22 mouse cellular contexts compared by ENCODE assay signal in the genomic region with DNA sequence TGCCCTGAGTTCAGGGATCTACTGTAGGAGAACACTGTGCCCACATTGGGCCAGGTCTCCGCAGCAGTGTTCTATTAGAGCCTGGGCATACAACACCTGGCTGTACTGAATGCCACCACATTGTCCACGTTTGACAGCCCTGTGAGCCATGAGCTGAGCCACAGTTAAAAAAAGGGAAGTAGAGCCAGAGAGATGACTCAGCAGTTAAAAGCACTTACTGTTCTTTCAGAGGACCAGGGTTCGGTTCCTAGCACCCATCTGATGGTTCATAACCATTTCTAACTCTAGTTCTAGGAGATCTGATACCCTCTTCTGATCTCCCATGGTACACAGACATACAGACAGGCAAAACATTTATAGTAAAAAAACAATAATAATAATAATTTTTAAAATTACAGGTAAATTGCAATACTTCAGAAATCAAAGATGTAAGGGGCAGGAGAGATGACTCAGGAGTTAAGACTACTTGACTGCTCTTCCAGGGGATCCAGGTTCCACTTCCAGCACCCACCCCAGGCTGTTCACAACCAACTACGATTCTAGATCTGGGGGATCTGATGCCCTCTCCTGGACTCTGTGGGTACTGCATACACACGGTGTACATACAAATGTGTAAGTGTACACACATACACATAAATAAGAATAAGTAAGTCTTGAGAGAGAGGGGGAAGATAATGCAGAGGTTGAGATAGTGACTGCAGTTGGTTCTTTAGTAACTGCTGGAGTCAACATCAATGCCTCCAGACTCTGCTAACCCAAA. TPM values are rescaled to one million over a fixed set of nuclear protein-coding genes. Genes with fewer than 3 reads are reported as not detected.
DNase-seq lines count a peak whose midpoint lies in the region; ATAC-seq and TF ChIP-seq lines count a peak whose summit lies in the region.
"Had no signal": no experiment of that assay in that cellular context is flagged by ENCODE, and none has a peak within 500 bp of the region (broad histone marks: within the 10 kb centered on the region; RNA-seq: fewer than 3 reads in every experiment).

No protein-coding gene starts in this region.

- 0 out of 2 replicates have a peak overlapping the region, but pooled peaks have one; percentile 13 for H3K27ac ChIP-seq in heart, embryonic 13.5 days (replicated peaks)
- H3K27ac ChIP-seq in liver, postnatal 0 days (ENCODE audit: low read depth): no peak overlapping the region
- H3K27ac ChIP-seq in liver, embryonic 11.5 days (ENCODE audit: low read depth, low read length): no peak overlapping the region
- H3K27ac ChIP-seq: embryonic facial prominence, embryonic 15.5 days; forebrain, embryonic 10.5 days; limb, embryonic 12.5 days; macrophage had no signal

- H3K4me1 ChIP-seq in heart, embryonic 13.5 days: peaks cover 44% of the 10 kb centered on the region
- no peaks in the 10 kb centered on the region; the same call in 1 of the 2 replicates for H3K4me1 ChIP-seq in liver, postnatal 0 days (ENCODE audit: insufficient read depth)
- peaks cover 15% of the 10 kb centered on the region for H3K4me1 ChIP-seq in liver, embryonic 11.5 days (replicated peaks; ENCODE audit: control insufficient read depth, insufficient read depth, low read length)

- WGBS in heart, embryonic 13.5 days: 93% methylated on average over 5 of the region's 5 CpGs
- WGBS in liver, postnatal 0 days (ENCODE audit: insufficient replicate concordance): 83% methylated on average over 5 of the region's 5 CpGs
- WGBS in liver, embryonic 11.5 days: 84% methylated on average over 5 of the region's 5 CpGs

- no peak overlapping the region for H3K4me3 ChIP-seq in heart, embryonic 13.5 days
- no peak overlapping the region for H3K4me3 ChIP-seq in liver, postnatal 0 days (ENCODE audit: low read depth, low read length)
- no peak overlapping the region for H3K4me3 ChIP-seq in liver, embryonic 11.5 days (ENCODE audit: low read depth, low read length)
- H3K4me3 ChIP-seq: embryonic facial prominence, embryonic 15.5 days; forebrain, embryonic 10.5 days; heart, embryonic 12.5 days; kidney, embryonic 15.5 days; limb, embryonic 12.5 days; myocyte had no signal

- intact Hi-C loops in gastrocnemius, postnatal 36 days (cut with DNase I): no loop called here

- no peak for TF ChIP-seq EP300 in liver, postnatal 0 days (IDR thresholded peaks at IDR 0.05; ENCODE audit: low read depth)

- H3K9me3 ChIP-seq in heart, embryonic 13.5 days: 0 out of 2 replicates have a peak, but pooled peaks cover 3% of the 10 kb centered on the region
- H3K9me3 ChIP-seq in liver, postnatal 0 days (ENCODE audit: low read length): 0 out of 2 replicates have a peak, but pooled peaks cover 5% of the 10 kb centered on the region
- H3K9me3 ChIP-seq in liver, embryonic 11.5 days (ENCODE audit: control insufficient read depth, low read length): peaks cover 4% of the 10 kb centered on the region; the same call in 1 of the 2 replicates
- H3K9me3 ChIP-seq: embryonic facial prominence, embryonic 15.5 days; kidney, embryonic 15.5 days had no signal

- H3K4me2 ChIP-seq in heart, embryonic 13.5 days: no peak overlapping the region
- H3K4me2 ChIP-seq in liver, postnatal 0 days (ENCODE audit: low read depth, low read length): no peak overlapping the region
- H3K4me2 ChIP-seq in liver, embryonic 11.5 days: no peak overlapping the region
- H3K4me2 ChIP-seq: embryonic facial prominence, embryonic 15.5 days; heart, embryonic 12.5 days; kidney, embryonic 15.5 days; limb, embryonic 12.5 days; midbrain, embryonic 11.5 days had no signal

- no peaks in the 10 kb centered on the region for H3K27me3 ChIP-seq in heart, embryonic 13.5 days (replicated peaks)
- peaks cover 8% of the 10 kb centered on the region; the same call in 1 of the 2 replicates for H3K27me3 ChIP-seq in liver, postnatal 0 days (ENCODE audit: insufficient read depth, low read length)
- peaks cover 14% of the 10 kb centered on the region for H3K27me3 ChIP-seq in liver, embryonic 11.5 days (replicated peaks; ENCODE audit: control insufficient read depth, insufficient read depth, low read length)
- H3K27me3 ChIP-seq: embryonic facial prominence, embryonic 15.5 days; kidney, embryonic 15.5 days; Patski had no signal

- no peak overlapping the region for H3K9ac ChIP-seq in heart, embryonic 13.5 days
- no peak overlapping the region for H3K9ac ChIP-seq in liver, postnatal 0 days (replicated peaks)
- H3K9ac ChIP-seq in liver, embryonic 11.5 days (ENCODE audit: low read depth, low read length): no peak overlapping the region
- H3K9ac ChIP-seq: embryonic facial prominence, embryonic 15.5 days; heart, embryonic 12.5 days; kidney, embryonic 15.5 days; limb, embryonic 12.5 days had no signal

- DNase-seq in heart, adult 18-20 months: no peak
- DNase-seq in liver, postnatal 0 days: no peak
- DNase-seq in liver, embryonic 11.5 days (ENCODE audit: low spot score): no peak
- peak; percentile 48 for DNase-seq in ES-CJ7 (ENCODE audit: low read depth, low spot score)
- peak; percentile 54 for DNase-seq in induced T-regulatory cell, adult 2 months (ENCODE audit: low read depth)
- no peak for DNase-seq in gastrocnemius, postnatal 36 days
- DNase-seq in ovary, adult 18-20 months (ENCODE audit: low spot score): no peak
- DNase-seq: adrenal gland, postnatal 36 days; cerebellum, postnatal 10 days; embryo, embryonic 11 days; heart, postnatal 4 days; thymus, adult 2 months had no signal

- TF ChIP-seq CTCF in liver, postnatal 0 days (IDR thresholded peaks at IDR 0.05; ENCODE audit: low read depth): peak; percentile 45; the same call in 1 of the 2 replicates

- 0 out of 2 replicates have a peak, but pooled peaks cover 5% of the 10 kb centered on the region for H3K36me3 ChIP-seq in heart, embryonic 13.5 days
- H3K36me3 ChIP-seq in liver, postnatal 0 days (replicated peaks; ENCODE audit: insufficient read depth, low read length): no peaks in the 10 kb centered on the region
- no peaks in the 10 kb centered on the region for H3K36me3 ChIP-seq in liver, embryonic 11.5 days (ENCODE audit: control insufficient read depth, insufficient read depth, low read length)
- H3K36me3 ChIP-seq: embryonic facial prominence, embryonic 15.5 days; heart, embryonic 12.5 days; limb, embryonic 12.5 days had no signal

- no peak for ATAC-seq in heart, embryonic 13.5 days (ENCODE audit: extremely low read depth, insufficient number of reproducible peaks, low FRiP score, low TSS enrichment)
- ATAC-seq in liver, postnatal 0 days: no peak
- no peak for ATAC-seq in liver, embryonic 11.5 days (replicated peaks; ENCODE audit: low FRiP score)
- ATAC-seq: Patski had no signal

RNA-seq across cellular contexts. Expression of gene Celsr1, which starts 14.6 kb away (rescaled TPM):
- 1.3 and 1.4 TPM in 2 replicates for polyA plus RNA-seq in heart, embryonic 13.5 days (2015; fragmentation: Nextera tagmentation; extraction: Ambion mirVana)
- total RNA-seq in heart, adult 18-20 months (2021): 1 to 10 TPM; 5.0 to 5.1 TPM
- polyA plus RNA-seq in liver, postnatal 0 days (2015; fragmentation: Nextera tagmentation; extraction: Ambion mirVana): 0.09 and 0.11 TPM in 2 replicates
- 0.53 and 1.4 TPM in 2 replicates for polyA plus RNA-seq in liver, embryonic 11.5 days (2014; fragmentation: Nextera tagmentation; extraction: Ambion mirVana)
- under 1 TPM; 0.10 to 0.37 TPM for total RNA-seq in gastrocnemius, postnatal 36 days (2021)
- polyA plus RNA-seq: macrophage had no signal

RNA-seq across cellular contexts. Expression of gene Gramd4, which starts 38.6 kb away (rescaled TPM):
- 11.9 and 12.2 TPM in 2 replicates for polyA plus RNA-seq in heart, embryonic 13.5 days (2015; fragmentation: Nextera tagmentation; extraction: Ambion mirVana)
- 10 to 100 TPM; 32.6 to 32.7 TPM for total RNA-seq in heart, adult 18-20 months (2021)
- 3.2 and 3.7 TPM in 2 replicates for polyA plus RNA-seq in liver, postnatal 0 days (2015; fragmentation: Nextera tagmentation; extraction: Ambion mirVana)
- polyA plus RNA-seq in liver, embryonic 11.5 days (2014; fragmentation: Nextera tagmentation; extraction: Ambion mirVana): 12.6 and 13.9 TPM in 2 replicates
- total RNA-seq in gastrocnemius, postnatal 36 days (2021): 1 to 10 TPM; 5.1 to 5.9 TPM

Comparison
In these comparisons a context has a peak if more than half of its experiments do, and no peak if none do; other contexts are left out.
1. DNase-seq: peak in ES-CJ7 (single experiment) and induced T-regulatory cell, adult 2 months (single experiment); none in heart, adult 18-20 months (0 of 2), liver, postnatal 0 days (single experiment), liver, embryonic 11.5 days (single experiment), gastrocnemius, postnatal 36 days (0 of 2) and ovary, adult 18-20 months (single experiment).